Mouse (Mus musculus) kidney, adult 11 months (tissue): ENCODE measurements at regions not wholly inside any gene's neighbourhood (a gene's known extent, or its start where the extent isn't known, plus 50 kb on each side); places are given as distances from the start of the nearest gene placed in this dataset.
A peak's percentile ranks its signal among the peaks of the same experiment; 100 is the strongest.

Source experiments
- DNase-seq: peaks from one replicate; pipeline ENCODE4 v3.0.0; 2022

GRCm38 (mm10) chr5:43339671-43340070 is 106.7 kb downstream of the Cpeb2 start:
- DNase-seq: peak; percentile 34

GRCm38 (mm10) chr5:43341475-43341874 is 108.5 kb downstream of the Cpeb2 start:
- DNase-seq: no peak

DNA sequence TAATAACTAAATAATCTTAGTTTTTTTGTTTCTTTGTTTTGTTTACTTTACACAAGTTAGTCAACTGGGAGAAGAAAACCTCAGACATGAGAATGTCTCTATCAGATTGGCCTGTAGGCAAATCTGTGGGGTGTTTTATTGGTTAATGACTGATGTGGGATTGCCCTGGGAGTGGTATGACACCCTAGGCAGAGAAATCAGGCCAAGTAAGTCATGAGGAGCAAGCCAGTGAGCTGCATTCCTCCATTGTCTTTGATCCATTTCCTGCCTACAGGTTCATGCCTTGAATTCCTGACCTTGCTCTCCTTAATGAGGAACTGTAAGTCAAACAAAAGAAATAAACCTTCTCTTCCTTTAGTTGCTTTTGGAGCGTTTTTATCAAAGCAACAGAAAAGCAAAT is 111.5 kb downstream of the Cpeb2 start:
- DNase-seq: no peak

GRCm38 (mm10) chr5:43350987-43351386 is 118.0 kb downstream of the Cpeb2 start:
- no peak for DNase-seq

- DNase-seq: no peak
These were observed 120.3 kb downstream of the Cpeb2 start for GRCm38 (mm10) chr5:43353021-43353990.

- DNase-seq: no peak
These were observed 121.5 kb downstream of the Cpeb2 start for GRCm38 (mm10) chr5:43354351-43354942.

DNA sequence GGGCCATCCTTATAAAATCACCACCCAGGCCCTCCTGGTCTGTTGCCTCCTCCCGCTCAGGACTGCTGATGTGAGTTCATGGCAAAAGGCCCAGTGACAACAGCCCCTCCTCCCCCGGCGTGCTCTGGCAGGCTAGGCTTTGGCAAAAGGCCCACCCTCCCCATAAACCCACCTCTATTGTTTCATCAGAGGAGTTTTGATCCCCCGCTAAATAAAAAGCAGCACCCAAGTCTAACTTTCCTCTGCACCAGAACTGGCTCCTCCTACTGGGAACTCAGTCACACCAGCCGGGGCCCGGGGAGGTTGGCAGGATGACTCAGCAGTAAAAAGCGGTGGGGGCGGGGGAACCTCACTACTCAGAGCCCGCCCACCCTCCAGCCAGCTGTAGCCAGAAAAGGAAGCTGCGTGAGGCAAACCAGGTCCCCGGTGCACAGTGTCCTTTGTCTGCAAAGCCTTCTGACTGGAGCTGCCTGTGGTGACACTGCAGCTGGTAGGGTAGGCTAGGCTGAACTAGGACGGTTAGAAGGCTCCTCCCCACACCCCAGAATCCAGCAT is 122.1 kb downstream of the Cpeb2 start:
- DNase-seq: peak; percentile 83

DNA sequence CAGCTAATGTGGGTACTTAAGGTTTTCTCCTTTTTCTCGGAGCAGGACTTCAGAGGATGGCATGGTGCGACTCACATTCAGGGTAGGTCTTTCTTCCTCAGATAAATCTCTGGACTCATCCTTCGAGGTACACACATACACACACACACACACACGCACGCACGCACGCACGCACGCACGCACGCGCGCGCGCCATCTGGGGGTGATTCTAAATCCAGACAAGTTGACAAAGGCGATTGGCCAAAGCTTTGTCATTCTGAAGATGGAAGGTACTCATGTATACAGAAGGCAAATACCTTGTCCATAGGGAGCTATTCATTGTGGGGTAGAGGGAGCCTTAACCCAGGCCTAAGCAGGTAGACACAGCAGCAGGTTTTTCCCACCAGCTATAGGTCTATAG is 122.9 kb downstream of the Cpeb2 start:
- DNase-seq: no peak

GRCm38 (mm10) chr5:43357100-43357680 is 124.2 kb downstream of the Cpeb2 start:
- DNase-seq: peak; percentile 34

- no peak for DNase-seq
These were observed 124.9 kb downstream of the Cpeb2 start for GRCm38 (mm10) chr5:43357901-43358300.

DNA sequence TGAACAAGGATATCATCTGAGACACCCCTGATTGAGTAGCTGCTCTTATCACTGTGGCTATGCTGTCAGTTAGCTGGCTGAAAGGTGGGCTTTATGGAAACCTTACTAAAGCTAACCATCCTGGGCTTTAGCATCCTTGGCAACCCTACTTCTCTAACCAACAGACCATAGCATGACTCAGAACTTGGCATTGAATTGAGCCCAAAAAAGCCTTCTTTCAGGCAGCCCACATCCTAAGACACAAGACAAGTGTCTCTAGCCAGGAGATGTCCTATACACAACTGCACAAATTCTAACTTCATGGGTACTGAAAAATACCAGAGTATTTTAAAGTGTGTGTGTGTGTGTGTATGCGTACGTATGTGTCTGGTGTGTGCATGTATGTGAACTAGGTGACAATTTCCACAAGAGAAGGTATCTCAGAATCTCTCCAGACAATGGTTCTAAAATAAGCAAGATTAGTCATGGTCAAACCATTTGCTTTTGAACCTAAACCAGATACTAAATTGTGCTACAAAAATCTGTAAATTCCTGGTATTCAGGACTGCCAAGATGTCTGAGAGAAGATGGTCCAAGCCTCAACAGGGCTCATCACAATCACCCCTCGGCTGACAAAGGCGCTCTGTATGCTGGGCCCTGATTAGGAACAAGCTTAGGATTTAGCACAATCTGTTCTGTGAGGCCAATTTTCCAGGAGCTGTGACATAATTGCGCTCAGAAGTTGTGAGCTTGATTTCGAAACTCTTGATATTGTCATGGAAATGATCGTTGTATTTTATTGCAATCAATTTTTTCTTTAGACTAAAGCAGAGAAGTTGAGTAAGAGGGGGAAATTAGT is 126.2 kb downstream of the Cpeb2 start:
- no peak for DNase-seq

GRCm38 (mm10) chr5:43360298-43360697 is 127.3 kb downstream of the Cpeb2 start:
- DNase-seq: no peak

DNA sequence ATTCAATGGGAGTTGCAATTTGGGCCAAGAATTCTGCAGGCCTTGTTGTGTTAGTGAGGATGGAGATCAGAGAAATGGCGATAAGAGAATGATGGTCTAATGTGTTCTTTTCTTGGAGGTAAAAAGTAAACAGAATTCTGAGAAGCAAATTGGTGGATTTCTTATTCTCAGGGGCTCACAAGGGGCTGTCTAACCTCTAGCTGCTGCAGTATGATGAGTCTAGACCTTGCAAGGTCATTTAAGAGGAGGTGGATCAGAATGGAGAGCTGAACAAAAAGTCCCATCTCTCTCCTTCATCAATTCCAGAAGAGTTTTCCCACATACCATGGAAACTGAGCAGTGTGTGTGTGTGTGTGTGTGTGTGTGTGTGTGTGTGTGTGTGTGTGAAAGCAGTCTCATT is 128.1 kb downstream of the Cpeb2 start:
- DNase-seq: no peak

DNA sequence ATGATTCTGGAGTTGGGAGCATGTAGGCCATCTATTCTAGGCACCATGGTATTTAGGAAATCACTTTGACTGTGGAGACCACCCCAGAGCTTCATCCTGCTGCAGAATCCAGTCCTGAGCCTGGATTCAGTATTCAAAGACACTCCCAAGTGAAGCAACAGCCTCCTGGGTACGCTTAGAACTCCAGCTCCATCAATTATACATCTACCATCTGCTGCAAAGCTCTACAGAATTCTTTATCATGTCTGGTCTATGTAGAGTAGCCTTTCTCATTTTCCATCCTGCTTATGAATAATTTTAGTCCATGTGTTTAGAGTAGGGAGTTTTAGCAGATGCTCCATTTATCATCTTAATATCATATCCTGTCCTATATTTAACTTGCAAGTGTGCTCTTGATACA is 139.4 kb downstream of the Cpeb2 start:
- no peak for DNase-seq

GRCm38 (mm10) chr5:43384689-43385375 is 130.5 kb upstream of the C1qtnf7 start:
- DNase-seq: no peak

GRCm38 (mm10) chr5:43390997-43391396 is 124.3 kb upstream of the C1qtnf7 start:
- DNase-seq: no peak

GRCm38 (mm10) chr5:43391412-43392029 is 123.8 kb upstream of the C1qtnf7 start:
- no peak for DNase-seq

DNA sequence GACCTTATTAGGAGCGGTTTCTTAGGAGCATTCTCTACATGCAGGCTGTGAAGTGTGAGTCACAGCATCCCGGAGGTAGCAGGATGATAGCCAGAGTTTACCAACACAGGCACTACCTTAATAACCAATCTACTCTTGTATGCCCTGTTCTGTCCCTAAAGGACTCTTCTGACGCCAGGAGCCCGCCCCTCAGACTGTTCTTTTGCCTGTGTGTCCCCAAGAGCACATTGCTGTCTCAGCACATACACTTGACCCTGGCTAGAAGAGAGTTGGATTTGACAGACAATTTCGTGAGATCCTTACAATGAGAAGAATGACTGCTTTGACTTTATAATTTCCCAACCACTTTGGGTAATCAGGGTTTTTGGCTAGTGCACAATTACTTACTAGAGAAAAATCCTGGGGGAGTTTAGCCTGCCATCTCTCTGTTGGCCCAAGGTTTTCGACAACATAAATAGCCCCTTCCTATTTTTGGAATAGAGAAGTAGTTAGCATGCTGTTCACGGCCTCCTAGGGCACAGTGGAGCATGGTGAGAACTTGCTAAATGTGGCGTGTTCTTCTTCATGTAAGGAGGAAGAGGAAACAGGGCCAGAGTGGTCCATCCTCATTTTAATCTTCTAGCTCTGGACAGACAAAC is 122.3 kb upstream of the C1qtnf7 start:
- DNase-seq: no peak

DNA sequence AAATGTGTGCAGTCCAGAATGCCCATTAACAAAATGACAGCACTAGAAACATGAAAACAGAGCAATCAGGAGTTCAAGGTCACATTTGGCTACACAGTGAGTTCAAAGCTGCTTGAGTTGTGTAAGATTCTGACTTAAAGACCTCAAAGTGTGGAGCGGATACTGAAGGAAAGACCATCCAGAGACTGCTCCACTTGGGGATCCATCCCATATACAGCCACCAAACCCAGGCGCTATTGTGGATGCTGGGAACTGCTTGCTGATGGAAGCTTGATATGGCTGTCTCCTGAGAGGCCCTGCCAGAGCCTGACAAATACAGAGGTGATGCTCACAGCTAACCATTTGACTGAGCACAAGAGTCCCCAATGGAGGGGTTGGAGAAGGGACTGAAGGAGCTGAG is 98.1 kb upstream of the C1qtnf7 start:
- DNase-seq: no peak

- DNase-seq: peak; percentile 48
These were observed 92.3 kb upstream of the C1qtnf7 start for GRCm38 (mm10) chr5:43422815-43423687.
